Mouse (Mus musculus) frontal cortex, postnatal 10 days (tissue): ENCODE measurements at regions not wholly inside any gene's neighbourhood (a gene's known extent, or its start where the extent isn't known, plus 50 kb on each side); places are given as distances from the start of the nearest gene placed in this dataset.
"Not testable (repeated sequence)": the region's sequence is repeated elsewhere in the genome, so short reads cannot be mapped to it uniquely, and the experiment has no call there.

Source experiments
- DNase-seq, 2 experiments: peaks; one replicate each; pipeline ENCODE4 v3.0.0; 2022; ENCODE audit warnings: low spot score in 2 of 2, mixed read lengths in 1 of 2

DNA sequence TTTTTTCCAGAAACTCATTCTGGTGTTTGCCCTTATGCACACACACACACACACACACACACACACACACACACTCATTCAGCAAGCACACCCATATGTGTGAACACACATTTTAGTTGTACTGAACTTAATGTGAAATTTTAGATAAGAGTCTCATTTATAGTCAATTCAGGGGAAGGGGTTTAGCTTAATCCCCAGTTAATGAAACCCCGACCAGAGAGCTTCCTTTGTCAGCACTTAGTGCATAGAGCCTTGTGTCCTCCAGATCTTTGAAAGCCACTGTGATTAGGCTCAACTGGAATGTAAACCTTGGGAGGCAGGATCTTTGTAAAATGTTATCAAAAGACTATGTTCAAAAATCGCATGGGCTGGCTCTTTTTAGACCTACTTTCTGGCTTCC, 53.4 kb downstream of the Rps12 start:
- no peak for DNase-seq

DNA sequence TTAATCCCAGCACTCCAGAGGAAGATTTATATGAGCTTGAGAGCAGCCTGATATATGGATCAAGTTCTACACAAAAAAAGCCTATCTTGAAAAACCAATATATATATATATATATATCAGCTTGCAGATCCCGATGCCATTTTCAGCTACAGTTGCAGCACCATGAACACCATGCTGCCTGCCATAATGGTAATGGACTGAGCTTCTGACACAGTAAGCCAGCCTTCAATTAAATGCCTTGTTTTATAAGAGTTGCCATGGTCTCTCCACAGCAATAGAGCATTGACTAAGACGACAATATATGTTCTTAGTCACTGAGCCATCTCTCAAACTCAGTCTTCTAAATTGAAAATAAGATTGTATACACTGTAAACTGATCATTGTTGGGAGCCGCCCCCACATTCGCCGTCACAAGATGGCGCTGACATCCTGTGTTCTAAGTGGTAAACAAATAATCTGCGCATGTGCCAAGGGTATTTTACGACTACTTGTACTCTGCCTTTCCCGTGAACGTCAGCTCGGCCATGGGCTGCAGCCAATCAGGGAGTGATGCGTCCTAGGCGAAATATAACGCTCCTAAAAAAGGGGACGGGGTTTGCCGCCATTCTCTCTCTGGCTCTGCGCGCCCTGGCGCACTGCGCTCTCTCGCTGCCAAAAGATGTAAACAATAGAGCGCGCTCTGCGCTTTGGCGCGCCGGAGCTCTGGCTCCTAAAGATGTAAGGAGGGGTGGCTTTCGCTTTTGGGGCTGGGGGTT, 60.9 kb downstream of the Rps12 start:
- not testable (repeated sequence) for DNase-seq

DNA sequence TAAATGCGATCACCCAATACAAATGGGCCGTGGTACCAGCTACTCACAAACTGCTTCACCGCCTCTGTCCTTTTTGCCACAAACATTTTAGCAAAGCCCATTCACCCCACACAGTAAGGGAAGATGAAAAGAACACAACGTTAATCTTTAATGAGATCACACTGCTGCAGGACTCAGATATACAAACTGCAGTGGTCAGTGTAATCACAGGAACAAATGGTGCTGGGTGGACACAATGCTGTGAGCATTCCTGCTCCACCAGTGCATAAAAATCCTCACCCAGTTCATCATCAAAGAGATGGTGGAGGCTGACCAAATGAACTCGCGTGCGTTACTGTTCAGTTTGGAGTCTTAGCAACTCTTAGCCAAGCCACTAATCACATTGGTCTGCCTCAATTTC, 69.0 kb downstream of the Rps12 start:
- no peak for DNase-seq

DNA sequence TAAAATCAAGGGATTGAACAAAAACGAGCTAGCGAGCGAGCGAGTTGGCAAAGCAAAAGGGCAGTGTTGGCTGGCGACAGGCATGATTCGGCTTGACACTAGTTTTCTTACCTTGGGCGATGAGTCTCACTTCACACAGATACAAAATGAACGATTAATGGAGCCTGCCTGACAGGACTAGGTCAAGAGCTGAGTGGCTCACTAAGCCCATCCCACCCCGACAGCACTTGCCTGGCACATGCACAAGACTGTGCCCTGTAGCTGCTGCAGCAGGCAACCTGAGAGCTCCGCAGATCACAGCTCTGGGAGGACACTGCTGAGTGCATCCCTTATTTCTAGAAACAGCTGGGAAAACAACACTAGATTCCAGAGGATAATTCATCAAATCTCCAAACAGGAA, 71.6 kb downstream of the Rps12 start:
- DNase-seq, result no peak

DNA sequence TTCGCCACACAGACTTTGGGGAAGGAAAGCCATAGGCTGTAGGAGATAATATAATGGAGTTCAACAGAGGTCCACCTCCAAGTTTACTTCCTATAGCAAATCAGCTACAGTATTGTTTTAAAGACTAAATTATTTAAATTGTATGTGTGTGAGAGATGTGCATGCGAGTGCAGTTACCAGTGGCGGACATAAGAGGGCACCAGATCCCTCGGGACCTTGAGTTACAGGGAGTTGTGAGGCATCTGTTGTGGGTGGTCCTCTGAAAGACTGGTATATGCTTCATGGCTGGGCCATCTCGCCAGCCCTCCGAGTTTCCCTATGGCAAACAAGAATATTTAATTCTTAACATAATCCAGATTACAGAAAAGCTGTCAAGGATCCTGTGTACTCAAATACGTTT, 72.0 kb downstream of the Rps12 start:
- DNase-seq, result no peak

DNA sequence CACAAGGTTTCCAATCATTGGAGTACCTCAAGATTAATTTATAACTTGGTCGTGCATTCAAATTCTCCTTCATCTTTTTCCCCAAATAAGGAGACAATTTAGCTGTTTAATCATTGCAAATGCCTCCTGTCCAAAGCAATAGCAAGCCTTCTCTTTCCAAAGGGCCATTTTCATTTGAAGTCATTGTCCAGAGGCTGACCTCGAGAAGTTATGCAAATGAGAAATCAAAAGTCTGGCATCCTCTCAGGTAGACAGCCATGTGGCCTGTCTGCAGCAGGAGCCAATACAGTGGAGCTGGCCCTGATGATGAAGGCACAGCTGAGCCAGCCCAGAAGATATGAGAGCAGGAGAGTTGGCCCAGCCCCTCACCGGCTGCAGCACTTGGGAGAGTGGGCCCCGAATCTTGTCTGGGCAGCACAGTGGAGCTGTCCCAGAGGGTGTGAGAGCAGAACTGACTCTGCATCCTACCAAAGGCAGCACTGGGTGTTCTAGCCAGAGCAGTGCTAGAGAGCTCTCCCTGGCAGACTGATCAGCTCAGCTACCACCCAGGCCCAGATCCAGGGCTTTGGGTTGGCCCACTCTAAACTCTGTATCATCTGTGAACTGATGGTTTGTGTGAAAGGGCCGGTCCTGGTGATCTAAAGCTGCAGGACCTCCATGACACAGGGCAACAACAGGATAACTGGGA, 74.2 kb downstream of the Rps12 start:
- DNase-seq, result no peak

DNA sequence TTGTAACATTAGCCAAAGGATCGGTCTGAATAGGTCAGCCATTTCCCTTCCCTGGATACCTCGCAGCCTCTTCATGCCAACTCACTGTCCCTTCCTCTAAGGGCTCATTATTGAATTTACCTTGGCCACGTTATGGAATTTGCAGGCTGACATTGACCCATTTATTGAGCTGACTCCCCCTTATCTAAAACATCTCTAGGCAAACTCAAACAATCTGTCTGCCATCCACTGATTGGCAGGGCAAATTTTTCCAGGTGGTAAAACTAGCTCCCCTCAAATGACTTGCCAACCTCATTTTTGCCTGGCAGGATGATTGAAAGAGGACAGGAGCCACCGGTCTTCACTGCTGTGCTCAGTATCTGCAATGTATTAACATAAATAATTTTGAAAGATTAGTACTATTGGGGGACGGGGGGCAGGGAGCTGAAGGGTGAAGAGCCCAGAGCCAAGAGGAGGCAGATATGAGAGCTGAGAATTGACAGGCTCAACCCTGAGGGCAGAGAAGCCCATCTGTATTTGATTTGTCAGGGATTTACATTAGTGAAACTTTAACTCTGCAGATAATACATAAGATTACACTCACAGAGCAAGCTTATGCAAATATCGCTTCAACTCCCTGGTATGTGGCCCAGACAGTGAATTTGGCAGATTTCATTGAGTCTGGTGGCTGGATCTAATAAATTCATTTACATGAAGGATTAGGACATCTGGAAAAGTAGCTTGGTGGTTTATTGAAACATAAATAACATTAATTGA, 75.5 kb downstream of the Rps12 start:
- no peak for DNase-seq

DNA sequence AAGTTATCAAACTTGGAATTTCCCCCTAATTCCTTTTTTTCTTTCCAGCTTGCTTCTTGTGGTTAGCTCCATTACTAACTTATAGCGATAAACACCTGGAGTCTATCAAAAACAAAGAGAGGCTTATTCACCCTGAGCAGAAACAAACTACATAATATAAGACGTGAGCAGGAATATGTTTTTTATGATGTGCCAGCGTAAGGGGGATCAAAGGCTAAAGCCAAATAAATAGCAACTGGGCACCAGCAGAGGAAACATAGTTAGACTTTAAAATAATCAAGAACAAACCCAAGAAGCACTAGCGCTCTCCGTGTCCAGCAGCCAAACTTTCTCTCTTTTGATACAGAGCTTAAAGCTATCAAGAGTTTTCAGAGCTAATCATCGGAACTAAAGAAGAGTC, 76.1 kb downstream of the Rps12 start:
- DNase-seq, result no peak

DNA sequence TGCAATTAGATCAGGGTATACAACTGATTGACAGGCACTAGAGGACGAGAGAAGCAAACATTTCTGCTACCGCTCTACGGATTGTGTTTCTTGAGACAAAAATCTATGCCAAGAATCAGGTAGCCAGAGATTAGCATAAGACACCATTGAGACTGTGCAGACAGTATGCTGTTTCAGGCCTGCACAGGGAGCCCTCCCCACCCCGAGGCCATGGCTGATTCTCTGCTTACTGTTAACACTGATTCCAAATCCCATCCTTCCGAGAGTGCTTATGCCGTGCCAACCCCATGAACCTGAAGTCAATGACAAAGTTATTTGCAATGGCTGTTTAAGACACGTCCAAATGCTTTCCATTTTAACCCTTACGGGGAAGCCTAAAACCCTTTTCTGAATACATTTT, 78.8 kb downstream of the Rps12 start:
- DNase-seq, result no peak

DNA sequence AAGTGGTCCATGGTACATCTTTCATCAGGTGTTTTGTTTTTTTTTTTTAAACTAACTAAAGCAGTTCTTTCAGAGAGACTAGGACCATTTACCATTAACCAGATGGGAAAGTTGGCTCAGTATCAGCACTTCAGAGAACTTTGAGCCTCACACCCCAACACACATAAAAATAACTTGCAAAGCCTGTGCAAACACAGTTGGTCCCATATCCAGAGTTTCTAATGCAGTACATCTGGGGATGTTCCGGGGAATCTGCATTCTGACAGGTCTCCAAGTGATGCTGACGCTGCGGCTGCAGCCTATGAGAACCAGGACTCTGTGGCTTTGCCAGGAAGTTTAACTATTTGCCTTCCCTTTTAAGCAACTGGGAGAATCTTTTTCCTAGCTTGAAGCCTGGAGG, 79.9 kb downstream of the Rps12 start:
- DNase-seq, result no peak

DNA sequence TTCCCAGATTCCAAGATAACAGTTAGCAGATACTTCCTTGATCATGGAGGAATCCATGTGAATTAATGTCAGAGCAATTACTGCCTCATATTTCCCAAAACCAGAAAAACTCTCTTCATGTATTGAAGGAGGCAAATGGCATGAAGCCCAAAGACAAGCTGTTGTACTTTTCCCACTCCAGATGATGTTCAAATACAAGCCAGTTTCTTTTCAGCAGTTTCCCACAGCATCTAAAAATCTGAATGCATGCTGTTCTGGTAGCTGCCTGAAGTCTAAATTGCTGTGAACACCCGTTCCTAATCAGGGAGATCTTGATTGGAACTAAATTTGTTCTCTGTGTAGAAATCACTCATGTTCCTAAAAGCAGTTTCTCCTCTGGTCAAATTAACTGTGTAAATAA, 83.0 kb downstream of the Rps12 start:
- DNase-seq, result no peak

DNA sequence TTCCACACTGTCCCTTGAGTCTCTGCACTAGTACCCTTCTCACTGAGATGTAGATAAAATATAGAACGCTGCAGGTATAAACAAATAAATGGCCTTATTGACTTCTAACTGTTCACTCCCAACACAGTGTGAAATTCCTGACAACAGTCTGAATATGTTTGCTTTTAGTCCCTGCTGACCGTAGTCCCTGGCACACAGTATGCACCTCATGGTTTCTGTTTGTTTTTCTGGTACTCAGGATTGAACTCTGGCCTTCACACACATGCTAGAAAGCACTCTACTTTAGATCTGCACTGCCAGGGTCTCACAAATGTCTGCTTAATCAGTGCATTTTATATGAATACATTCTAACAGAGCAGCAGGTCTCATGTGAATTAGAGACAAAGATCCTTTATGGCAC, 95.8 kb downstream of the Rps12 start:
- DNase-seq, result no peak

DNA sequence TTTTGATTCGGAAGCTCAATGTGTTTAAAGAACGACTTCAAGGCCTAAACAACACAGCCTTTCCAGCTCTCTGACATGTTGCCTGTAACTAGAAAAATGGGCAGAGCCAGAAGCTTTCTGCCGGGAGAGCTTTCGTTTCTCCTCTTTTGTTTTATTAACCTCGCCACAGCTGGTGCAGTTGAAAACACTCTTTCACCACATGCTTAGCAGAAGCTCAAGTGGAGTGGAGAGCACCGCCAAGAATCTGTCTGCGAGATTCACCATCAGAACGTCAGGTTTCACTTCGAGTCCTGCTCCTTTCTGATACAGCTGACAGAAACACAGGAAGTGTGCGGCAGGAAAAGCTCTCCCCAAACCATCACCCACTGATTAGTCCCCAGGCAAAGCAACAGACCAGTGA, 100.1 kb downstream of the Rps12 start:
- DNase-seq, result no peak

DNA sequence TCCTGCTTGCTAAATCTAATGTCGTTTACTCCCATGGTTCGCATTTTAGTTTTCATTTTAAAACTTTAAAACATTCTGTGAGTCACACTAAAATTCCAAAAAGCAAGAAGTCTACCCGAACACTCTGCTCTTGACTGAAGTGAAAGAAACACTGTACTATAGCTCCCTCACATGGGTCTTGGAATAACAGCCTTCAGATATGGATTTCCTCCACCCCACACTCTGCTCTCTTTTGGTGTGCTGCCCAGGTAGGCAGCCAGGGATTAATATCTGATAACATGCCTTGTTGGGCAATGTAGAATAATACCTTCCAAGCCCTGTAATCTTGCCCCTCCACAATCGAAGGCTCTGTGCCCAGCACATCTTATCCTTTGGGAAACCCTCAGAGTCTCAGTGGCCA, 104.0 kb downstream of the Rps12 start:
- DNase-seq, result no peak

DNA sequence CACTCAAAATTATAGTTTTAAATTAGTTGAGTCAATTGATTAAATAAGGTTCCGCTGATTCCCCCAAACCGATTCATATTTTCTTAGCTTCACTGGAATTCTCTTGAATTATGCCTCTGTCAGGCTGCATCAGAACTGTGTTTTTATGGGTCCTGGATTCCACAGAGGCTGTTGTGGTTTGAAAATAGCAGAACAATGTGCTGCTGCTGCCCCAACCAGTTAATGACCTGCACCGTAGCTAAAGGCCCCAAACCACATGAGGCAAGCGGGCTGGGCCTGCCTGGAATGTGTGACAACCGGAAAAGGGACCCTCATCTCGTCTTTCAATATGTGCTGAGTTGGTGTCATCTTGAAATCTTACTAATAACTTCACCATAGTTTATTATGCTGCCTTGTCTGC, 111.2 kb downstream of the Rps12 start:
- DNase-seq, result no peak

DNA sequence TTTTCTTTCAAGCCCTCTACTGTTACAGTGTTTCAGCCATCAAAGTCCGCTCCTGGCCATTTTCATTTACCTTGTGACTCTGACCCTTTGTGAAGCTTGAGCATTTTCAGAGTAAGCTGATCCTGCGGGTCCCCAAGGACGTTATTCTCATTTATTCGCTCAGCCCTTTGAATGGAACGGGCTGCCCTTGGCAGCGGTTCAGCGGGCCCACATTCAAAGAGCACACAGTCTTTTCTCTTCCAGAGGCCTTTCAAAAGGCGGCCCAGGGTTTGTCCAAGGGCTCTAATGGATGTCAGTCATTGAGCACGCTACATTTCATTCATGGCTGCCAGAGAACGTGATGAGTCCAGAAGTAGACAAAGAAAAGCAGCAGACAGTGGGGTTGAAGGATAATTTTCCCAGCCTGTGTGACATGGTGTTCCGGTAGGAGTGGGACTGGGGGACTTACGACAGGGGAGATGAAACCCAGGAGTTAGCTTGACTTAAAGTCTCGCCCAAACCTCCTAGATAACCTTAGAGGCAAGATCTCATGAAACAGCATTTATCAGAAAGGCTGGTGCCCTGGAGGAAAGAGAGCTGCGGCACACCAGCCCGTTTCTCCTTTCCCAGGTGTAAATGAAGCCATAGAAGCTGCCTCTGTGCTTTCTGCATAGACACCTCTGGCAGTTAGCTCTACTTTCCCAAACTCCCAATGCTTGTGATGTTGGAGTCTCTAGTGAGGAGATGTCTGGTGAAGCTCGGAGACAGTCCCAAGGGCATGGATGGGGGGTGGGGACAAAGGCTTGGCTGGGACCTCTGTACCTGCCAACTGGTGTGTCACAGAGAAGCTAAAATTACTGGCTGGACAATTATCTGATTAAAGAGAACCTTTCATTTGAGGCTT, 112.2 kb downstream of the Rps12 start:
- peak; percentile 38 to 58 for DNase-seq

DNA sequence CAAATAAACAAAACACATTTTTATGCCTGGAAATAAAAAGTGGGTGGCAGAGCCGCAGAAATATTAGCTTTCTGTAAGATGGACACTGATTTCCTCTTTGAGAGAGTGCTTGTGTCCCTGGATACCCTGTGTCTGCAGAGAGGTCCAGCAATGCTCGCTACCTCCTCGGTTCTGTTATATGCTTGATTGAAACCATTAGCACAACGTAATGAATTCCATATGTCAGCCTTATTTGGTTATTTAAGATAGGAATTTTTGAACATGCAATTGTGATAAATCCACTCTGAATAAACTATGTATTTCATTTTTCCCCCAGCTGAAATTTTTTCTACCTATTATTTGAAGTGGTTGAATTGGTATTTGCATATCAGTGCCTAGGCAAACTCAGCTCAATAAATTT, 114.8 kb downstream of the Rps12 start:
- DNase-seq, result no peak

DNA sequence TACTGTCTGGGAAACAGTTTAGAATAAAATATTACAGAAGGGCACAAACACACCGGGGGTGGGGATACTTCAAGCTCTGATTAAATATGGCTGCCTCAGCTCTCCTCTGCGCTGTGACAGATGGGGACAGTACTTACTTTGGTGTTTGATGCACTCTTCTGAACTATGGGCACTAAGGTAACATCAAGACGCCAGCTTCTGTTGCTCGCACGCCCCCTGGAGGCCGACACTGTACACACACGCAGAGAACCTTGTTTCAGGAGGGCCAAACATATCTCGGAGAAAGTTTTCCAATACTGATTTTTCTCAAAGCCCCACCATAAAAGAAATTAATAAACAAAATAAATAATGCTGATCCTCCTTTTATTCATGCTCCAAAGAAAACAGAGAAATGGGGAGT, 115.6 kb downstream of the Rps12 start:
- no peak for DNase-seq

DNA sequence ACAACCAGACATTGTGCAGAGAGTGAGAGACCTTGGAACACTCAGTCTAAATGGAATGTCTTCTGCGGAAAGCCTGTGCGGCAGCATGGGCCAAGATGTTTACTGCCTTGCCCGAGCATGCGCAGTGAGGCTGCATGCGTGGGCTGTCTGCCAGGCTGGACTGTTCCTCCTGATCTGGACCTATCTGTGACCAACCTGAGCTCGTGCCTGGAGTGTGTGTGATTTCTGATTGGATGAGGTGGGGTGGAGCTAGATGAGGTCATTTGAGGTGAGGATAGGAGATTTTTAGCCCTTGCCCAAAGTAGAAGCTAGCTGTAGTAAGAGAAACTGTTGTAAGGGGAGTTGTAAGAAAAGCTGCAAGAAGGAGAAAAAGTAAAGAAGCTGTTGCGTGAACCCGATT, 121.2 kb downstream of the Rps12 start:
- not testable (repeated sequence) for DNase-seq

DNA sequence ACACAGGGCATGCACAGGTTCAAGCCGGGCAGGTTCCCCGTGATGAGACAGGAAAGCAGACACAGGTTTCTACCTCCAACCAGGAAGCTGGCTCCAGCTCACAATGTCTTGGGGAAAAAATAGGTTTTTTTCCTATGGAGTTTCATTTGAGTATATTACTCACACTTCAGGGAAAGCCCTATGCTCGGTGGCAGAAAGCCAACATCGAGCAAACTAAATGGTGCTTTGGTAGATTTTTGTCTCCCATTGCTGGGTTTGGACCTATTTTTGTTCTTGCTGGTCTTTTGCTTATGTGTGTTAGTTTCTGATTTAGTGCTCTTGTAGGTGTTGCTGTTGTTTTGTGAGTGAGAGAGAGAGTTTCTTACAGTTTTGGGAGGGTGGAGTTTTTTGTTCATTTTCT, 160.9 kb downstream of the Rps12 start:
- DNase-seq, result no peak

DNA sequence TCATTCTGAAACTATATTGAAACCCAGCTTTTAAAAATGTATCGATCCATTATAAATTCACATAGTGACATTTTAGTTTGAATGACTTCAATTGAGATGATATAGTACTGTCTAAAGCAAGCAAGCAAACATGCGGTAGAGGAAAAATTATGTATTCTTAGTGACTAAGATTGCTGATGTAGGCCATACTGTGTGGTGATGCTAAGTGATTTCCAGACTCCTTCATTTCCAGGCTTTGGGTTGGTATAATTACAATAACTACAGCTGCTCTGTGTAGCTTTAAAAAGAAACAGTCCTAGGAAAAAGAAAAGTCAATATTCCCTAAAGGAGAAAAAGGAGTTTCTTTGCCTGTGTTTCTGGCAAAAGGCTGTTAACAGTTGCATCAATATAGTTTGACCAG, 175.0 kb downstream of the Rps12 start:
- DNase-seq, result no peak

DNA sequence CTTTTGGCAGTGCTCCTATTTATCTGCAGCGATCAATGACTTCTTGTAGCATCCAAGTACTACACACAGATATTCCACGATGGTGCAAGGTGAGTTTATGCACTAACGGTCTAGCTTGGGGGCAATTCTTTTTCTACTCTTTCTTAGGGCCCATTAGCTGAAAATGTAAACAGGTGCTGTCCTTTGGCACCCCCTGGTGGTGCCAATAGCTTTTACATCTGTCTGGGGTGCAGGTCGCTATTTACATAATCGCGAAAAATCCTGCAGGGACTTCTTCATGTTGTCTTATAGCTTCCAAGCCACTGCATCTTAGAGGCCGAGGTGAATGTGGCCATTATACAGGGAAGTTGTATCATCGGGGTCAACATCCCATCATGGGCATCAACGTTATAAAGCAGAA, 175.9 kb downstream of the Rps12 start:
- peak; percentile 21 to 47 for DNase-seq
